In genomic region chrX:130279144-130279543, GRCm38 (mm10) we compare ENCODE assay signal across 23 mouse cellular contexts.
"Had no signal": no experiment of that assay in that cellular context is flagged by ENCODE, and none has a peak within 500 bp of the region (broad histone marks: within the 10 kb centered on the region; RNA-seq: fewer than 3 reads in every experiment).

No protein-coding gene starts in this region.

- H3K27me3 ChIP-seq: heart, embryonic 12.5 days; hindbrain, embryonic 12.5 days; intestine, embryonic 15.5 days; limb, embryonic 12.5 days; liver, embryonic 13.5 days had no signal

- H3K9me3 ChIP-seq: heart, embryonic 10.5 days; heart, embryonic 12.5 days; hindbrain, embryonic 10.5 days; hindbrain, embryonic 12.5 days; intestine, embryonic 15.5 days; limb, embryonic 10.5 days; limb, embryonic 12.5 days; liver, embryonic 13.5 days had no signal

- DNase-seq: gastrocnemius, adult 2 months; gastrocnemius, postnatal 10 days; gastrocnemius, postnatal 25 days; heart, adult 18-20 months; heart, postnatal 10 days; heart, postnatal 4 days; kidney, adult 18-20 months; kidney, adult 8-10 months; kidney, postnatal 10 days; kidney, postnatal 25 days; kidney, postnatal 4 days; liver; liver, embryonic 13.5 days had no signal

- H3K4me2 ChIP-seq: heart, embryonic 12.5 days; hindbrain, embryonic 12.5 days; hindbrain, embryonic 14.5 days; intestine, embryonic 15.5 days; limb, embryonic 12.5 days; liver, embryonic 13.5 days had no signal

- H3K27ac ChIP-seq: gastrocnemius, adult 2 months; heart, embryonic 10.5 days; hindbrain, embryonic 10.5 days; hindbrain, embryonic 12.5 days; hindbrain, embryonic 14.5 days; intestine, embryonic 15.5 days; layer of hippocampus, adult 2 months; left cerebral cortex, adult 2 months; limb, embryonic 10.5 days; limb, embryonic 12.5 days; liver, embryonic 13.5 days had no signal

- H3K36me3 ChIP-seq: heart, embryonic 10.5 days; heart, embryonic 12.5 days; hindbrain, embryonic 10.5 days; hindbrain, embryonic 12.5 days; intestine, embryonic 15.5 days; limb, embryonic 10.5 days; limb, embryonic 12.5 days; liver, embryonic 13.5 days had no signal

- H3K4me3 ChIP-seq: gastrocnemius, adult 2 months; heart, embryonic 10.5 days; heart, embryonic 12.5 days; hindbrain, embryonic 10.5 days; hindbrain, embryonic 12.5 days; intestine, embryonic 15.5 days; layer of hippocampus, adult 2 months; left cerebral cortex, adult 2 months; limb, embryonic 10.5 days; limb, embryonic 12.5 days; liver, embryonic 13.5 days had no signal

- H3K9ac ChIP-seq: heart, embryonic 12.5 days; hindbrain, embryonic 12.5 days; hindbrain, embryonic 14.5 days; intestine, embryonic 15.5 days; limb, embryonic 12.5 days; liver, embryonic 13.5 days had no signal

- H3K4me1 ChIP-seq: heart, embryonic 10.5 days; heart, embryonic 12.5 days; hindbrain, embryonic 10.5 days; hindbrain, embryonic 12.5 days; intestine, embryonic 15.5 days; limb, embryonic 10.5 days; limb, embryonic 12.5 days; liver, embryonic 13.5 days had no signal
